Comparison of ENCODE assay signal across 9 mouse cellular contexts in genomic region chr12:103242591-103243025, GRCm38 (mm10). TPM values are rescaled to one million over a fixed set of nuclear protein-coding genes. Genes with fewer than 3 reads are reported as not detected.
A peak's percentile ranks its signal among the peaks of the same experiment; 100 is the strongest.
DNase-seq lines count a peak whose midpoint lies in the region; ATAC-seq and TF ChIP-seq lines count a peak whose summit lies in the region.
"Had no signal": no experiment of that assay in that cellular context is flagged by ENCODE, and none has a peak within 500 bp of the region (broad histone marks: within the 10 kb centered on the region; RNA-seq: fewer than 3 reads in every experiment).

No protein-coding gene starts in this region.

- peaks cover 82% of the 10 kb centered on the region for H3K27me3 ChIP-seq in E14TG2a.4 (ENCODE audit: insufficient read depth, low read length)
- peaks cover 23% of the 10 kb centered on the region for H3K27me3 ChIP-seq in forebrain, postnatal 0 days (ENCODE audit: insufficient read depth, low read length)
- peaks cover 20% of the 10 kb centered on the region for H3K27me3 ChIP-seq in lung, embryonic 14.5 days (ENCODE audit: insufficient read depth, low read length)
- H3K27me3 ChIP-seq: CH12.LX had no signal

- WGBS in forebrain, postnatal 0 days, result 2% methylated on average over 34 of the region's 34 CpGs
- WGBS in lung, embryonic 14.5 days, result under 1% methylated on average over 33 of the region's 34 CpGs

- peaks cover 20% of the 10 kb centered on the region for H3K4me1 ChIP-seq in E14TG2a.4 (replicated peaks; ENCODE audit: low read depth, low read length)
- H3K4me1 ChIP-seq in brown adipose tissue, adult 24 weeks (ENCODE audit: control insufficient read depth, insufficient read depth, insufficient read length, low read length), result no peaks in the 10 kb centered on the region
- no peaks in the 10 kb centered on the region for H3K4me1 ChIP-seq in forebrain, postnatal 0 days (ENCODE audit: insufficient read depth)
- H3K4me1 ChIP-seq in lung, embryonic 14.5 days (ENCODE audit: insufficient read depth), result no peaks in the 10 kb centered on the region

- peak overlapping the region; percentile 95 for H3K4me2 ChIP-seq in forebrain, postnatal 0 days (ENCODE audit: low read depth)
- peak overlapping the region; percentile 89 for H3K4me2 ChIP-seq in lung, embryonic 14.5 days

- no peak overlapping the region for H3K27ac ChIP-seq in brown adipose tissue, adult 24 weeks (replicated peaks; ENCODE audit: low read depth, low read length)
- 0 out of 2 replicates have a peak overlapping the region, but pooled peaks have one; percentile 40 for H3K27ac ChIP-seq in forebrain, postnatal 0 days (ENCODE audit: low read depth, low read length)
- H3K27ac ChIP-seq in lung, embryonic 14.5 days (ENCODE audit: low read depth), result peak overlapping the region; percentile 63; the same call in 1 of the 2 replicates

- no peaks in the 10 kb centered on the region for H3K36me3 ChIP-seq in E14TG2a.4 (ENCODE audit: insufficient read depth, low read length)
- H3K36me3 ChIP-seq in forebrain, postnatal 0 days (ENCODE audit: insufficient read depth), result no peaks in the 10 kb centered on the region
- no peaks in the 10 kb centered on the region for H3K36me3 ChIP-seq in lung, embryonic 14.5 days (ENCODE audit: insufficient read depth)

- H3K4me3 ChIP-seq in E14TG2a.4 (replicated peaks; ENCODE audit: low read length), result peak overlapping the region; percentile 89
- peak overlapping the region; percentile 46 for H3K4me3 ChIP-seq in brown adipose tissue, adult 24 weeks (ENCODE audit: insufficient read depth, low read depth, low read length)
- peak overlapping the region; percentile 70 for H3K4me3 ChIP-seq in forebrain, postnatal 0 days (ENCODE audit: low read depth, low read length)
- H3K4me3 ChIP-seq in lung, embryonic 14.5 days (ENCODE audit: low read depth, low read length), result peak overlapping the region; percentile 61

- H3K9ac ChIP-seq in forebrain, postnatal 0 days, result peak overlapping the region; percentile 59
- H3K9ac ChIP-seq in lung, embryonic 14.5 days, result peak overlapping the region; percentile 68

- peak; percentile 88 for ATAC-seq in forebrain, postnatal 0 days
- ATAC-seq in lung, embryonic 14.5 days (ENCODE audit: insufficient read depth), result peak; percentile 83
- ATAC-seq in activated CD4-positive, CD25-positive, alpha-beta regulatory T cell, adult 4 months, result no peak

- peak; percentile 71 for DNase-seq in forebrain, postnatal 0 days
- DNase-seq in heart, postnatal 4 days, result peak; percentile 68
- peak; percentile 30 for DNase-seq in layer of hippocampus, adult 9-10 months (ENCODE audit: low spot score)
- peak; percentile 84 for DNase-seq in lung, embryonic 14.5 days
- DNase-seq in retina, adult 2 months (ENCODE audit: low read depth, low spot score), result peak; percentile 22

- TF ChIP-seq CTCF in E14TG2a.4 (conservative IDR thresholded peaks at IDR 0.05; ENCODE audit: low read length), result no peak
- TF ChIP-seq CTCF in forebrain, postnatal 0 days (IDR thresholded peaks at IDR 0.05; ENCODE audit: low read depth), result peak; percentile 59
- 0 out of 2 replicates have a peak, but pooled peaks have one; percentile 34 for TF ChIP-seq CTCF in lung, embryonic 14.5 days (IDR thresholded peaks at IDR 0.05; ENCODE audit: low read depth)

- no peaks in the 10 kb centered on the region for H3K9me3 ChIP-seq in E14TG2a.4 (ENCODE audit: low read length)
- no peaks in the 10 kb centered on the region for H3K9me3 ChIP-seq in forebrain, postnatal 0 days (ENCODE audit: low read length)
- no peaks in the 10 kb centered on the region for H3K9me3 ChIP-seq in lung, embryonic 14.5 days (ENCODE audit: low read depth, low read length)

RNA-seq across cellular contexts. Expression of gene Prima1, which starts 0.7 kb away (rescaled TPM):
- polyA plus RNA-seq in brown adipose tissue, adult 24 weeks (2012; ENCODE audit: insufficient read depth, insufficient read length, missing spikeins), result not detected in 2 replicates
- 0.67 and 1.5 TPM in 2 replicates for total RNA-seq in forebrain, postnatal 0 days (2014; rRNA removed)
- polyA plus RNA-seq in forebrain, postnatal 0 days (2015; fragmentation: Nextera tagmentation; extraction: Ambion mirVana), result 0.69 and 0.72 TPM in 2 replicates
- under 1 TPM; 0.62 to 0.65 TPM for total RNA-seq in heart, postnatal 4 days (2021)
- 0.28 TPM in 1 of 2 replicates, not detected in the other for polyA plus RNA-seq in lung, embryonic 14.5 days (2014; fragmentation: Nextera tagmentation; extraction: Ambion mirVana)
- polyA plus RNA-seq in activated CD4-positive, CD25-positive, alpha-beta regulatory T cell, adult 4 months (2017; shearing (Covaris generic)), result not detected
- total RNA-seq: CH12.LX had no signal

Comparison
In these comparisons a context has a peak if more than half of its experiments do, and no peak if none do; other contexts are left out.
1. DNase-seq: peak in every context shown above with its lines; median percentile 84 in lung, embryonic 14.5 days; 71 in forebrain, postnatal 0 days; 68 in heart, postnatal 4 days; 30 in layer of hippocampus, adult 9-10 months; 22 in retina, adult 2 months.